Mouse (Mus musculus) forebrain, postnatal 0 days (tissue): ENCODE data around the gene Cabin1. TPM values are rescaled to one million over a fixed set of nuclear protein-coding genes. Genes with fewer than 3 reads are reported as not detected.
A peak's percentile ranks its signal among the peaks of the same experiment; 100 is the strongest.

Source experiments
- ATAC-seq: fragments of 200-750 bp; cut with Nextera tagmentation; 2 replicates; pipeline ENCODE4 v1.8.0; 2017; ENCODE audit warnings: mild to moderate bottlenecking, moderate library complexity
- DNase-seq: peaks from one replicate; pipeline ENCODE4 v3.0.0-alpha.2; 2015
- H3K27ac ChIP-seq: fragments of 300-500 bp; sonication (generic); 2 replicates; pipeline ENCODE4 v1.5.1; 2014; ENCODE audit warnings: low read depth, mild to moderate bottlenecking, antibody characterized with exemption, low read length, moderate library complexity, mixed read lengths
- H3K27me3 ChIP-seq: fragments of 300-500 bp; sonication (generic); 2 replicates; pipeline ENCODE4 v1.6.1; 2014; ENCODE audit warnings: mild to moderate bottlenecking, low read length, mixed read lengths; ENCODE audit not compliant: insufficient read depth
- H3K36me3 ChIP-seq: fragments of 300-500 bp; sonication (generic); 2 replicates; pipeline ENCODE4 v1.6.1; 2014; ENCODE audit warnings: mild to moderate bottlenecking, moderate library complexity; ENCODE audit not compliant: insufficient read depth
- H3K4me1 ChIP-seq: fragments of 300-500 bp; sonication (generic); 2 replicates; pipeline ENCODE4 v1.6.1; 2014; ENCODE audit warnings: antibody characterized with exemption; ENCODE audit not compliant: insufficient read depth
- H3K4me2 ChIP-seq: fragments of 300-500 bp; sonication (generic); 2 replicates; pipeline ENCODE4 v1.6.1; 2014; ENCODE audit warnings: low read depth, mild to moderate bottlenecking, moderate library complexity
- H3K4me3 ChIP-seq: fragments of 300-500 bp; sonication (generic); 2 replicates; pipeline ENCODE4 v1.5.1; 2014; ENCODE audit warnings: low read depth, low read length, mixed read lengths
- H3K9ac ChIP-seq: fragments of 300-500 bp; sonication (generic); 2 replicates; pipeline ENCODE4 v1.6.1; 2014; ENCODE audit warnings: mild to moderate bottlenecking
- H3K9me3 ChIP-seq: fragments of 300-500 bp; sonication (generic); 2 replicates; pipeline ENCODE4 v1.6.1; 2016; ENCODE audit warnings: low read length
- CTCF ChIP-seq: sonication (generic); IDR thresholded peaks from 2 replicates; pipeline ENCODE4 v1.5.1; 2016; ENCODE audit warnings: antibody characterized with exemption, control low read depth, low read depth
- WGBS: fragments of 180-500 bp; shearing (Covaris S2); extraction: QIAGEN DNeasy Blood & Tissue Kit; methylation state at CpG from one replicate; pipeline ENCODE4 v1.1.7; 2014; 5-methylcytosine and 5-hydroxymethylcytosine counted together
- polyA plus RNA-seq: library from polyadenylated mRNA; unstranded; fragments of >200 nt; fragmentation: Nextera tagmentation; extraction: Ambion mirVana; gene quantifications from 2 replicates; pipeline ENCODE4 v1.2.1, GENCODE M21; 2015
- total RNA-seq: library from RNA; depleted of rRNA; stranded (reverse); fragments of >200 nt; gene quantifications from 2 replicates; pipeline ENCODE4 v1.2.3, GENCODE M21; 2014

Cabin1 gene
- total and polyA plus RNA-seq, 2 experiments from 2014 or later = 28.0 to 85.5 TPM

DNA sequence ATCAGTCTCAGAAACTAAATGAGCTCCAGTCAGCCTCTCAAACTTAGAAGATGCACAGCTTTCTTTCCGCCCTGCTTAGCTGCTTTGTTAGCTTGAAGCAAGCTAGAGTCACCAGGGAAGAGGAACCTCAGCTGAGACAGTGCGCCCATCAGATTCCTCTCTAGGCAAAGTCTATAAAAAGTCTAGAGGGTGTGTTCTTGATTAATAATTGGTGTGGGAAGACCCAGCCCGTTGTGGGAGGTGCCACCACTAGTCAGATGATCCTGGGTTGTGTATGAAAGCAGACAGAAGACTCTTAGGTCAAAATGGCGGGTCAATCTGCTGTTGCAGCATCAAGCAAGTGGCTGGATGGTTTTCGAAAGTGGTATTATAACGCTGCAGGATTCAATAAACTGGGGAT lies 2.7 kb upstream of the Cabin1 start:
- TF ChIP-seq CTCF = no peak
- Histone ChIP-seq H3K4me1 (peaks cover 9% of the 10 kb centered on the region), H3K9ac (no peak overlapping the region), H3K36me3 (no peaks in the 10 kb centered on the region), H3K4me3 (no peak overlapping the region), H3K4me2 (no peak overlapping the region), H3K9me3 (no peaks in the 10 kb centered on the region), H3K27me3 (no peaks in the 10 kb centered on the region), H3K27ac (no peak overlapping the region)
- DNase-seq (no peak), ATAC-seq (no peak)
- whole genome bisulfite sequencing = 87% methylated on average over 6 of the region's 6 CpGs

DNA sequence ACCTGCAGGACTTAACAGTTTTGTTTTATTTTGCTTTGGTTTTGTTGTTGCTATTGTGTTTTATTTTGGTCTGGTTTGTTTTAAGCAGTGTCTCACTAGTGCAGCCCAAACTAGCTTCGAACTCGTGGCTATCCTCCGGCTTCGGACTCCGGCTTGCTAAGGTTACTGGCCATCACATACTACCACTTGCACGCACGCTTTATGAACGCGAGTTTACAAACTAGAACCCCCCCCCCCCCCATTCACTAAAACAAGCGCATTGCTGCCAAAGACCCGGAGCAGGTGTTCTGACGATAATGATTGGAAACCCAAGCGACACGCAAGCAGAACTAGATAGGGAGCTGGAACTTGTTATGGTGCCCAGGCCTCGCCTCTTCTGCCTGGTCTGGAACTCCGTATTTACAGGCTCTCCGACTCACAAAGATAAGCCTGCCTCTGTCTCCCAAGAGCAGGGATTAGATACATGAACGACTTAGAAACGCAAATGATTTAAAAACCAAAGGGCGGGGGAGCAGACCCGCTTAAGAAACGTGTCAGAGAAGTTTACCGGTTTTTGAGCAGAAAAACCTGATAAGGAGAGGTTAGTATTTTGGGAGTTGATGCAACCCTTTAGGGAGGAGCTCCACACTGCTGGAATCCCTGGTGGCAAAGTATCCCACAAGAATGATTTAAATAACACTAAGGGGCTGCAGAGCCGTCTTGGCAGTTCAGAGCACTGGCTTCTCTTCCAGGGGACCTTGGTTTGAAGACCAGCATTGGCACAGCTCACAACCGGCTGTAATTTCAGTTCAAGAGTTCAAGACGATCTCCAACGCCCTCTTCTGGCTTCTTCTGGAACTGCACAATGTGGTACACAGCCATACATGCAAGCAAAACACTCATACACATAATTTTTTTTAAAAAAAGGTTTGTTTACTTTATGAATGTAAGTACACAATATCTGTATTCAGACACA lies 655 bp upstream of the Cabin1 start:
- H3K27ac ChIP-seq = peak overlapping the region; percentile 76
- no peaks in the 10 kb centered on the region for H3K9me3 ChIP-seq
- H3K4me1 ChIP-seq = peaks cover 9% of the 10 kb centered on the region
- ATAC-seq (peak; percentile 11), DNase-seq (peak; percentile 84)
- H3K4me3 ChIP-seq = peak overlapping the region; percentile 85
- WGBS = 1% methylated on average over 27 of the region's 27 CpGs
- peak; percentile 74 for TF ChIP-seq CTCF
- peak overlapping the region; percentile 90 for H3K9ac ChIP-seq
- no peaks in the 10 kb centered on the region for H3K36me3 ChIP-seq
- H3K4me2 ChIP-seq = peak overlapping the region; percentile 71
- no peaks in the 10 kb centered on the region for H3K27me3 ChIP-seq

GRCm38 (mm10) chr10:75762413-75762812 lies 1.7 kb downstream of the Cabin1 start:
- H3K4me1 ChIP-seq = peaks cover 9% of the 10 kb centered on the region
- H3K9ac ChIP-seq = peak overlapping the region; percentile 35; the same call in 1 of the 2 replicates
- peak overlapping the region; percentile 71; the same call in 1 of the 2 replicates for H3K4me2 ChIP-seq
- no peaks in the 10 kb centered on the region for H3K36me3 ChIP-seq
- H3K27me3 ChIP-seq = no peaks in the 10 kb centered on the region
- no peak for DNase-seq
- no peaks in the 10 kb centered on the region for H3K9me3 ChIP-seq
- no peak overlapping the region for H3K27ac ChIP-seq
- TF ChIP-seq CTCF = no peak
- no peak for ATAC-seq
- WGBS = 93% methylated on average over 3 of the region's 3 CpGs
- H3K4me3 ChIP-seq = no peak overlapping the region

- Histone ChIP-seq H3K4me1 (peaks cover 9% of the 10 kb centered on the region), H3K4me3 (no peak overlapping the region), H3K27ac (no peak overlapping the region), H3K27me3 (no peaks in the 10 kb centered on the region), H3K9me3 (no peaks in the 10 kb centered on the region), H3K9ac (no peak overlapping the region), H3K4me2 (no peak overlapping the region), H3K36me3 (peaks cover 6% of the 10 kb centered on the region; the same call in 1 of the 2 replicates)
- DNase-seq = no peak
- ATAC-seq = no peak
- 0 out of 2 replicates have a peak, but pooled peaks have one; percentile 10 for TF ChIP-seq CTCF
- 96% methylated on average over 3 of the region's 3 CpGs for WGBS
These were observed 3.8 kb downstream of the Cabin1 start for GRCm38 (mm10) chr10:75760311-75760710.

DNA sequence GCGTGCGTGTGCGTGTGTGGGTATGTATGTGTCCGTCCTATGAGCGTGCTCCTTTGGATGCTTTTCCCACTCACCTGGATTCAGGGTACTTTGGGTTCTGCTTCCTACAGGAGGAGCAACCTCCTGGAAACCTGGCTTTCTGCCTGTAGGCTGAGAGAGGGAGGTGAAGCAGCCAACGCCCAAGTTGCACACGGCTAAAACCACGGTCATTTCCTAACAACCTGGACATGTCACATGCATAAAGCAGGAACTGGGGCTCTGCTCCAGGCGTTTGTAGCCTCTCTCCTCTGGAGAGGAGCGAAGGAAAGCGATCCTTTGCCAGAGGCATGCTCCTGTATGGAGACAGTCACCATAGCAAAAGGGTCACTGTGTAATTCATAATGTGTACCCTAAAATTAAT lies 7.4 kb downstream of the Cabin1 start:
- H3K9ac ChIP-seq = no peak overlapping the region
- H3K27ac ChIP-seq = no peak overlapping the region
- no peak for ATAC-seq
- peaks cover 35% of the 10 kb centered on the region for H3K36me3 ChIP-seq
- H3K4me3 ChIP-seq = no peak overlapping the region
- no peaks in the 10 kb centered on the region for H3K9me3 ChIP-seq
- no peak overlapping the region for H3K4me2 ChIP-seq
- DNase-seq = no peak
- no peaks in the 10 kb centered on the region for H3K27me3 ChIP-seq
- no peaks in the 10 kb centered on the region for H3K4me1 ChIP-seq
- no peak for TF ChIP-seq CTCF
- 96% methylated on average over 11 of the region's 11 CpGs for whole genome bisulfite sequencing

- peak; percentile 97 for TF ChIP-seq CTCF
- H3K36me3 ChIP-seq = peaks cover 77% of the 10 kb centered on the region
- H3K9ac ChIP-seq = no peak overlapping the region
- no peak overlapping the region for H3K4me3 ChIP-seq
- peak; percentile 97 for ATAC-seq
- whole genome bisulfite sequencing = 40% methylated on average over 3 of the region's 3 CpGs
- peak; percentile 93 for DNase-seq
- no peaks in the 10 kb centered on the region for H3K4me1 ChIP-seq
- no peaks in the 10 kb centered on the region for H3K9me3 ChIP-seq
- no peaks in the 10 kb centered on the region for H3K27me3 ChIP-seq
- H3K4me2 ChIP-seq = no peak overlapping the region
- peak overlapping the region; percentile 69 for H3K27ac ChIP-seq
These were observed 20.1 kb downstream of the Cabin1 start for GRCm38 (mm10) chr10:75744017-75744416.

GRCm38 (mm10) chr10:75743369-75743768 lies 20.8 kb downstream of the Cabin1 start:
- WGBS = 62% methylated on average over 12 of the region's 12 CpGs
- DNase-seq = peak; percentile 62
- H3K27me3 ChIP-seq = no peaks in the 10 kb centered on the region
- H3K4me1 ChIP-seq = no peaks in the 10 kb centered on the region
- H3K9me3 ChIP-seq = no peaks in the 10 kb centered on the region
- no peak overlapping the region for H3K4me2 ChIP-seq
- H3K9ac ChIP-seq = no peak overlapping the region
- peak; percentile 54 for ATAC-seq
- peak overlapping the region; percentile 69; the same call in 1 of the 2 replicates for H3K27ac ChIP-seq
- H3K4me3 ChIP-seq = no peak overlapping the region
- H3K36me3 ChIP-seq = peaks cover 78% of the 10 kb centered on the region
- no peak for TF ChIP-seq CTCF
